Mouse (Mus musculus) embryonic facial prominence, embryonic 14.5 days (tissue): ENCODE results near the gene Tmem135. TPM values are rescaled to one million over a fixed set of nuclear protein-coding genes. Genes with fewer than 3 reads are reported as not detected.

Source experiments
- ATAC-seq: fragments of 200-750 bp; cut with Nextera tagmentation; 2 replicates; pipeline ENCODE4 v1.8.0; 2017; ENCODE audit warnings: low read depth, moderate number of reproducible peaks, moderate TSS enrichment
- DNase-seq: peaks from one replicate; pipeline ENCODE4 v3.0.0-alpha.2; 2015; ENCODE audit warnings: low spot score
- H3K27ac ChIP-seq: fragments of 300-500 bp; sonication (generic); replicated peaks from 2 replicates; pipeline ENCODE4 v1.5.1; 2014; ENCODE audit warnings: low read depth, mild to moderate bottlenecking, low read length, moderate library complexity
- H3K27me3 ChIP-seq: fragments of 300-500 bp; sonication (generic); replicated peaks from 2 replicates; pipeline ENCODE4 v1.6.1; 2014; ENCODE audit warnings: low read length; ENCODE audit not compliant: control insufficient read depth, insufficient read depth
- H3K36me3 ChIP-seq: fragments of 300-500 bp; sonication (generic); 2 replicates; pipeline ENCODE4 v1.6.1; 2014; ENCODE audit warnings: low read length, mixed read lengths; ENCODE audit not compliant: control insufficient read depth, insufficient read depth
- H3K4me1 ChIP-seq: fragments of 300-500 bp; sonication (generic); 2 replicates; pipeline ENCODE4 v1.6.1; 2014; ENCODE audit warnings: antibody characterized with exemption, low read length; ENCODE audit not compliant: control insufficient read depth, insufficient read depth
- H3K4me2 ChIP-seq: fragments of 300-500 bp; sonication (generic); 2 replicates; pipeline ENCODE4 v1.6.1; 2014; ENCODE audit warnings: low read depth, mild to moderate bottlenecking, low read length, moderate library complexity, mixed read lengths
- H3K4me3 ChIP-seq: fragments of 300-500 bp; sonication (generic); 2 replicates; pipeline ENCODE4 v1.5.1; 2014; ENCODE audit warnings: low read depth, mild to moderate bottlenecking, low read length
- H3K9ac ChIP-seq: fragments of 300-500 bp; sonication (generic); 2 replicates; pipeline ENCODE4 v1.6.1; 2014; ENCODE audit warnings: low read depth, mild to moderate bottlenecking, low read length, moderate library complexity, mixed read lengths
- H3K9me3 ChIP-seq: fragments of 300-500 bp; sonication (generic); 2 replicates; pipeline ENCODE4 v1.6.1; 2016; ENCODE audit warnings: low read length; ENCODE audit not compliant: control insufficient read depth
- WGBS: fragments of 180-500 bp; shearing (Covaris S2); extraction: QIAGEN DNeasy Blood & Tissue Kit; methylation state at CpG from one replicate; pipeline ENCODE4 v1.1.7; 2014; 5-methylcytosine and 5-hydroxymethylcytosine counted together
- polyA plus RNA-seq: library from polyadenylated mRNA; unstranded; fragments of >200 nt; fragmentation: Nextera tagmentation; extraction: Ambion mirVana; gene quantifications from 2 replicates; pipeline ENCODE4 v1.2.1, GENCODE M21; 2014

Gene Tmem135
- polyA plus RNA-seq, 1 experiment from 2014 or later = 18.8 TPM

- DNase-seq (no peak), ATAC-seq (no peak)
- H3K4me1 ChIP-seq = no peaks in the 10 kb centered on the region
- H3K36me3 ChIP-seq = no peaks in the 10 kb centered on the region
- H3K27ac ChIP-seq = no peak overlapping the region
- no peak overlapping the region for H3K4me3 ChIP-seq
- no peaks in the 10 kb centered on the region for H3K27me3 ChIP-seq
- no peak overlapping the region for H3K4me2 ChIP-seq
- H3K9ac ChIP-seq = no peak overlapping the region
- H3K9me3 ChIP-seq = no peaks in the 10 kb centered on the region
- 81% methylated on average over 2 of the region's 2 CpGs for WGBS
These were observed 3.3 kb downstream of the Tmem135 start for GRCm38 (mm10) chr7:89400721-89401120.

DNA sequence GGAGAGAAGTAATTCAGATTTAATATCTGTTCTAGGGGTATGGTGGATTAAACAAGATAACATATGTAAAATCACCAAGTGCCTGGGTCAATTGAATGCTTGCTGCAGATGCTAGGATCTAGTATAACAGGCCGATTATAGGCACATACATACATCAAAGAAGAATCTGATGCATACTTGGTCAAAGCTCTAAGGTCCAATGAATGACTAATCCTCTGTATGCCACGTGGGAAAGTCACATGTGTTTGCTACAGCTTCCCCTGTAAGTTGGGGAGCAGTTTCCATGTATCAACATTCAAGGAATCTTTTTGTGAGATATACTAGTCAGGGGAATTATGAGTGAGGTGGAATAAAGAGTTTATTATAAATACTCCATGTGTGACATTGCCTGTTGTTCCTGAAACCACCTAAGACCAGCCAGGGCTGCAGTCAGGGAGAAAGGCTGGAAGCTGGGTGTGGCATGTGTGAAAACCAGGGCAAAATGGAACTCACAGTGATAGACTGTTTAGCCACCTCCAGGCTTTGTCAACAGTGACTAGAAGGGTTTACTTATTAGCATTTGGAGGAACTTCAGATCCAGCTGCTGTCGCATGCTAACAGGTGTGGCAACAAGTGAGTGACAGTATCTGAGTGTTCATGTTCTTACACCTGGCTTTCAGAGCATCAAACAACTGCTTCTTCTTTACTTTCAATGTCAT lies 6.0 kb downstream of the Tmem135 start:
- Histone ChIP-seq H3K4me1 (no peaks in the 10 kb centered on the region), H3K9ac (no peak overlapping the region), H3K36me3 (no peaks in the 10 kb centered on the region), H3K27me3 (no peaks in the 10 kb centered on the region), H3K9me3 (0 out of 2 replicates have a peak, but pooled peaks cover 5% of the 10 kb centered on the region), H3K27ac (no peak overlapping the region), H3K4me3 (no peak overlapping the region), H3K4me2 (no peak overlapping the region)
- DNase-seq (no peak), ATAC-seq (no peak)
- WGBS = 70% methylated on average over 3 of the region's 3 CpGs

DNA sequence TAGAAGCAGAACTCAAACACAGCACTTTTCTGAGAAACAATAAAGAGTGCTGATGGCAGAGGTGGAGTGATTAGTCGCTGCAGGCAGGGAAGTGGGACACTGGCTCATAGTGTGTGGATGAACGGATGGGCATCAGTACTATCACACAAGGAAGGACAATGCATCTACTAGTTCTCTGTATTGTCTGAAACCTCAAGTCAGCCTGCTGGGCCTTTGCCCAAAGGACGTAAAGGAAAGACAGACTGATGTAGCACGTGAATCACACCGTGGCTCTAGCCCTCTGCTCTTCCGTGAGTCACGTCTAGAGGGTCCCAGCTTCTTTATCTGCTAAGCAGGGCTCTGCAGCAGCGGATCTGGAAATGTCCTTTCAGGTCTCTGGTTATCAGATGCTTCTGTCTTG lies 7.6 kb downstream of the Tmem135 start:
- WGBS = 69% methylated on average over 8 of the region's 8 CpGs
- no peak overlapping the region for H3K4me3 ChIP-seq
- H3K27ac ChIP-seq = no peak overlapping the region
- DNase-seq (no peak), ATAC-seq (no peak)
- no peaks in the 10 kb centered on the region for H3K36me3 ChIP-seq
- no peak overlapping the region for H3K9ac ChIP-seq
- no peak overlapping the region for H3K4me2 ChIP-seq
- 0 out of 2 replicates have a peak, but pooled peaks cover 5% of the 10 kb centered on the region for H3K9me3 ChIP-seq
- no peaks in the 10 kb centered on the region for H3K4me1 ChIP-seq
- H3K27me3 ChIP-seq = no peaks in the 10 kb centered on the region

DNA sequence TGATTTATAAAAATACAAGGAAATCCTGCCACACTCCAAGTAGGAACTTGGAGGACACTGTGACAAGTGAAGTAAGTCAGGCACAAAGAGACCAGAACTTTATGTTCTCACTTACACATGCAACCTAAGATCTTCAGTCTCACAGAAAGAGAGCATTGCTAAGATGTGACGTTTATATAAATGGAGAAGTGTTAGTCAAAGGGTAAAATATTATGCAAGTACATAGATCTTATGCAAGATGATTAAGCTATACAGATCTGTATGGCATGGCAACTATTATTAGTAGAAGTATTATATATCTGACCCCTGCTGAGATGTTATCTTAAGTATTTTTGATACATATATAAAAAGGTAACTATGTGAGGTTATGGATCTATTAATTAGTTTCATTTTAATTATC lies 8.6 kb downstream of the Tmem135 start:
- 83% methylated on average over 1 of the region's 1 CpGs for WGBS
- Histone ChIP-seq H3K27me3 (no peaks in the 10 kb centered on the region), H3K36me3 (no peaks in the 10 kb centered on the region), H3K9ac (no peak overlapping the region), H3K4me1 (no peaks in the 10 kb centered on the region), H3K9me3 (0 out of 2 replicates have a peak, but pooled peaks cover 5% of the 10 kb centered on the region), H3K4me3 (no peak overlapping the region), H3K27ac (no peak overlapping the region), H3K4me2 (no peak overlapping the region)
- ATAC-seq (no peak), DNase-seq (no peak)

DNA sequence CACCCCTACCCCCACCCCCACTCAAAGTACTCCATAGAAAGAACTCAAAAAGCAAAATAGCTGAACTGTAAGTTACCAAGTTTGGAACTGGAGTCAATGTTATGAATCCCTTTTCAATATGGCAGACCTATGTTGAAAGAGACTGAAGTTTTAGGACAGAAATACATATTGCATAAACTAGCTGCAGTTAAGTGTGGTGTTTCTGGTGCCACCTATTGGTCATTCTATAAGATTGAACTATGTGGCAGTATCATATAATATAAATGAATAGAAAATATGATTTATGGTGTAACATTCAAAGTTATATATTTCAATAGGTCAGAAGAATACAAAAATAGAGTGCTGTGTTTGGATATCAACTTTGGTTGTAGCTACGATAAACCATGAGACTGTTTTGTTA lies 11.2 kb downstream of the Tmem135 start:
- Histone ChIP-seq H3K4me2 (no peak overlapping the region), H3K4me1 (0 out of 2 replicates have a peak, but pooled peaks cover 5% of the 10 kb centered on the region), H3K9me3 (0 out of 2 replicates have a peak, but pooled peaks cover 5% of the 10 kb centered on the region), H3K4me3 (no peak overlapping the region), H3K27me3 (no peaks in the 10 kb centered on the region), H3K27ac (no peak overlapping the region), H3K9ac (no peak overlapping the region), H3K36me3 (no peaks in the 10 kb centered on the region)
- no peak for ATAC-seq
- 96% methylated on average over 1 of the region's 1 CpGs for WGBS
- DNase-seq = no peak

GRCm38 (mm10) chr7:89392388-89392787 lies 11.6 kb downstream of the Tmem135 start:
- no peaks in the 10 kb centered on the region for H3K36me3 ChIP-seq
- no peak overlapping the region for H3K4me3 ChIP-seq
- no peaks in the 10 kb centered on the region for H3K27me3 ChIP-seq
- 67% methylated on average over 4 of the region's 4 CpGs for WGBS
- no peak overlapping the region for H3K4me2 ChIP-seq
- 0 out of 2 replicates have a peak, but pooled peaks cover 5% of the 10 kb centered on the region for H3K4me1 ChIP-seq
- H3K9ac ChIP-seq = no peak overlapping the region
- ATAC-seq (no peak), DNase-seq (no peak)
- H3K27ac ChIP-seq = no peak overlapping the region
- H3K9me3 ChIP-seq = 0 out of 2 replicates have a peak, but pooled peaks cover 5% of the 10 kb centered on the region

DNA sequence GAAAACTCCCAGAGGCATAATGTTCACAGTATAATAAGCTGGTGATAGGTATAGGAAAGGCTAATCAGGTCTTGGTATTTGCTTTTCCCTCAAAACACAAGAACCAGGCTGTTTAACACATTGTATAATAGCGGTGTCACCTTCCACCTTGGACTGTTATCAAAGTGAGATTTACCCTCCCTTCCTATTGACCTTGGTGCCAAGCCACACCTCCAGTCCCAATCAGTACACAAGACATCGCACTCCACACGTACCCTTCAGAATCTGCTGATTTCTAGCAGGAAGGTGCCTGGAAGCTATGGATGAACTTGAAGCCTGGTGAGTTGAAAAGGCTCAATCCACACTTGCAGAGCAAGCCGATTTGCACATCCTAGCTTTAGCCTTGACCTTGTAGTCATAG lies 12.2 kb downstream of the Tmem135 start:
- Histone ChIP-seq H3K27ac (no peak overlapping the region), H3K9ac (no peak overlapping the region), H3K27me3 (no peaks in the 10 kb centered on the region), H3K9me3 (0 out of 2 replicates have a peak, but pooled peaks cover 5% of the 10 kb centered on the region), H3K4me2 (no peak overlapping the region), H3K4me3 (no peak overlapping the region), H3K36me3 (no peaks in the 10 kb centered on the region), H3K4me1 (0 out of 2 replicates have a peak, but pooled peaks cover 5% of the 10 kb centered on the region)
- DNase-seq = no peak
- 73% methylated on average over 4 of the region's 4 CpGs for whole genome bisulfite sequencing
- ATAC-seq = no peak; the same call in 1 of the 2 replicates

DNA sequence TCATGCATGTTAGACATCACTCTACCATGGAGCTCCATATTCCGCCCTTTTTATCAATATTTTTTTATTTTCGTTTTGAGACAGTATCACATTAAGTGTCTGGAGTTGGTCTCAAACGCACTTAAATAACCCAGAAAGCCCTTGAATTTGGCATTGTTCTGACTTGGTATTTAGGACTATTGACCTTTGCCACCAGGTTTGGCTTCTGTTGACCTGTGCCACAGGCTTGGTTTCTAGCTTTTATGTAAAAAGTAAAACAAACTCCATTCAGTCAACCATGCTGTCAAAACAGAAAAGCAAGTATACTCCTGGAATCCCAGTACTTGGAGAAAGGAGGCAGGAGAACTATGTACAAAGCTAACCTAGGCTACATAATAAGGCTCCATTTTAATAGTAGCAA lies 12.7 kb downstream of the Tmem135 start:
- Histone ChIP-seq H3K4me3 (no peak overlapping the region), H3K27me3 (no peaks in the 10 kb centered on the region), H3K9me3 (0 out of 2 replicates have a peak, but pooled peaks cover 5% of the 10 kb centered on the region), H3K27ac (no peak overlapping the region), H3K9ac (no peak overlapping the region), H3K4me1 (0 out of 2 replicates have a peak, but pooled peaks cover 5% of the 10 kb centered on the region), H3K36me3 (no peaks in the 10 kb centered on the region), H3K4me2 (no peak overlapping the region)
- DNase-seq (no peak), ATAC-seq (no peak)
- 74% methylated on average over 3 of the region's 3 CpGs for WGBS

DNA sequence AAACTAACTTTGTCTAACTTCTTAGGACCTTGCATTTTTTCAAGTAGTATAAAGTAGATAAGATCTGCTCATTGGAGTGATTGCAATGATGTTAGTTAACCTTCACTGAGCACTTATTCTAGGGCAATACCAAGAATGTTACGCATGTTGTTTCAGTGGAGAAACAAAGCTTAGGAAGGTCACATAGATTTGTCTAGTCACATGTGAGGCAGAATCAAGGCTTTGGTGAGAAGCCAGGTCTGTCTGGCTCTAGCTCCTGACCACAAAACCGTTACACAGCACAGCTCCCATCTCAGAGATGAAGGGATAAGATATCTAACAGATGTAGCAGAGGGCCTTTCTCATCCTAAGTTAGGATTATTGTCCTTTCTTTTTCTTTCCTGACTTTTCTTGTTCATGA lies 13.4 kb downstream of the Tmem135 start:
- H3K36me3 ChIP-seq = no peaks in the 10 kb centered on the region
- no peak overlapping the region for H3K9ac ChIP-seq
- no peak overlapping the region for H3K4me2 ChIP-seq
- H3K9me3 ChIP-seq = 0 out of 2 replicates have a peak, but pooled peaks cover 5% of the 10 kb centered on the region
- 55% methylated on average over 2 of the region's 2 CpGs for WGBS
- DNase-seq (no peak), ATAC-seq (no peak; the same call in 1 of the 2 replicates)
- no peak overlapping the region for H3K27ac ChIP-seq
- H3K4me1 ChIP-seq = 0 out of 2 replicates have a peak, but pooled peaks cover 5% of the 10 kb centered on the region
- no peaks in the 10 kb centered on the region for H3K27me3 ChIP-seq
- no peak overlapping the region for H3K4me3 ChIP-seq
